Mouse (Mus musculus) neural tube, embryonic 15.5 days (tissue): ENCODE measurements around the gene C530008M17Rik. TPM values are rescaled to one million over a fixed set of nuclear protein-coding genes. Genes with fewer than 3 reads are reported as not detected.

Experiments
- ATAC-seq: fragments of 200-750 bp; cut with Nextera tagmentation; 2 replicates; pipeline ENCODE4 v1.8.0; 2017; ENCODE audit warnings: mild to moderate bottlenecking, moderate TSS enrichment, moderate library complexity; ENCODE audit not compliant: low FRiP score
- H3K27ac ChIP-seq: fragments of 300-500 bp; sonication (generic); replicated peaks from 2 replicates; pipeline ENCODE4 v1.5.1; 2015; ENCODE audit warnings: mild to moderate bottlenecking, inconsistent platforms
- H3K27me3 ChIP-seq: fragments of 300-500 bp; sonication (generic); replicated peaks from 2 replicates; pipeline ENCODE4 v1.6.1; 2015; ENCODE audit warnings: inconsistent platforms
- H3K36me3 ChIP-seq: fragments of 300-500 bp; sonication (generic); 2 replicates; pipeline ENCODE4 v1.6.1; 2015; ENCODE audit warnings: inconsistent platforms
- H3K4me1 ChIP-seq: fragments of 300-500 bp; sonication (generic); 2 replicates; pipeline ENCODE4 v1.6.1; 2015; ENCODE audit warnings: inconsistent platforms
- H3K4me2 ChIP-seq: fragments of 300-500 bp; sonication (generic); 2 replicates; pipeline ENCODE4 v1.6.1; 2015; ENCODE audit warnings: inconsistent platforms, mild to moderate bottlenecking, moderate library complexity
- H3K4me3 ChIP-seq: fragments of 300-500 bp; sonication (generic); replicated peaks from 2 replicates; pipeline ENCODE4 v1.5.1; 2015; ENCODE audit warnings: mild to moderate bottlenecking, inconsistent platforms
- H3K9ac ChIP-seq: fragments of 300-500 bp; sonication (generic); replicated peaks from 2 replicates; pipeline ENCODE4 v1.6.1; 2015; ENCODE audit warnings: mild to moderate bottlenecking, inconsistent platforms
- H3K9me3 ChIP-seq: fragments of 300-500 bp; sonication (generic); replicated peaks from 2 replicates; pipeline ENCODE4 v1.6.1; 2016; ENCODE audit warnings: inconsistent platforms
- WGBS: fragments of 180-500 bp; shearing (Covaris S2); methylation state at CpG from one replicate; pipeline ENCODE4 v1.1.7; 2015; ENCODE audit warnings: mixed read lengths; 5-methylcytosine and 5-hydroxymethylcytosine counted together
- polyA plus RNA-seq: library from polyadenylated mRNA; unstranded; fragments of >200 nt; fragmentation: Nextera tagmentation; extraction: Ambion mirVana; gene quantifications from 2 replicates; pipeline ENCODE4 v1.2.1, GENCODE M21; 2015

The C530008M17Rik gene
- polyA plus RNA-seq, 1 experiment from 2014 or later: 57.1 TPM

GRCm38 (mm10) chr5:76817678-76818077 lies 161.4 kb downstream of the C530008M17Rik start:
- H3K36me3 ChIP-seq: 0 out of 2 replicates have a peak, but pooled peaks cover 2% of the 10 kb centered on the region
- H3K4me1 ChIP-seq: peaks cover 32% of the 10 kb centered on the region
- no peaks in the 10 kb centered on the region for H3K27me3 ChIP-seq
- no peak overlapping the region for H3K27ac ChIP-seq
- H3K9me3 ChIP-seq: no peaks in the 10 kb centered on the region
- no peak overlapping the region for H3K9ac ChIP-seq
- H3K4me3 ChIP-seq: no peak overlapping the region
- no peak overlapping the region for H3K4me2 ChIP-seq
- 92% methylated on average over 15 of the region's 15 CpGs for WGBS
- no peak for ATAC-seq

- no peaks in the 10 kb centered on the region for H3K9me3 ChIP-seq
- H3K4me2 ChIP-seq: no peak overlapping the region
- H3K4me1 ChIP-seq: peaks cover 29% of the 10 kb centered on the region
- H3K27ac ChIP-seq: no peak overlapping the region
- H3K4me3 ChIP-seq: no peak overlapping the region
- no peak for ATAC-seq
- H3K9ac ChIP-seq: no peak overlapping the region
- H3K27me3 ChIP-seq: no peaks in the 10 kb centered on the region
- 89% methylated on average over 6 of the region's 6 CpGs for WGBS
- 0 out of 2 replicates have a peak, but pooled peaks cover 3% of the 10 kb centered on the region for H3K36me3 ChIP-seq
Measured at GRCm38 (mm10) chr5:76818807-76819206, 162.5 kb downstream of the C530008M17Rik start.

GRCm38 (mm10) chr5:76822097-76822496 lies 165.8 kb downstream of the C530008M17Rik start:
- H3K9ac ChIP-seq: no peak overlapping the region
- no peak overlapping the region for H3K4me3 ChIP-seq
- no peaks in the 10 kb centered on the region for H3K4me1 ChIP-seq
- H3K4me2 ChIP-seq: no peak overlapping the region
- no peaks in the 10 kb centered on the region for H3K27me3 ChIP-seq
- no peaks in the 10 kb centered on the region for H3K9me3 ChIP-seq
- ATAC-seq: no peak
- no peak overlapping the region for H3K27ac ChIP-seq
- 90% methylated on average over 15 of the region's 15 CpGs for WGBS
- 0 out of 2 replicates have a peak, but pooled peaks cover 3% of the 10 kb centered on the region for H3K36me3 ChIP-seq

GRCm38 (mm10) chr5:76828527-76829240 lies 172.4 kb downstream of the C530008M17Rik start:
- no peaks in the 10 kb centered on the region for H3K27me3 ChIP-seq
- H3K36me3 ChIP-seq: peaks cover 3% of the 10 kb centered on the region; the same call in 1 of the 2 replicates
- 44% methylated on average over 7 of the region's 7 CpGs for WGBS
- ATAC-seq: peak; percentile 77
- H3K27ac ChIP-seq: peak overlapping the region; percentile 74
- no peaks in the 10 kb centered on the region for H3K9me3 ChIP-seq
- peaks cover 22% of the 10 kb centered on the region for H3K4me1 ChIP-seq
- no peak overlapping the region for H3K4me3 ChIP-seq
- H3K9ac ChIP-seq: no peak overlapping the region
- no peak overlapping the region for H3K4me2 ChIP-seq

- peaks cover 17% of the 10 kb centered on the region for H3K4me1 ChIP-seq
- WGBS: 52% methylated on average over 17 of the region's 17 CpGs
- peaks cover 3% of the 10 kb centered on the region; the same call in 1 of the 2 replicates for H3K36me3 ChIP-seq
- H3K27ac ChIP-seq: no peak overlapping the region
- no peak for ATAC-seq
- H3K9ac ChIP-seq: no peak overlapping the region
- no peak overlapping the region for H3K4me3 ChIP-seq
- no peaks in the 10 kb centered on the region for H3K27me3 ChIP-seq
- no peak overlapping the region for H3K4me2 ChIP-seq
- H3K9me3 ChIP-seq: no peaks in the 10 kb centered on the region
Measured at GRCm38 (mm10) chr5:76832529-76833210, 176.4 kb downstream of the C530008M17Rik start.

GRCm38 (mm10) chr5:76837018-76837417 lies 180.7 kb downstream of the C530008M17Rik start:
- Histone ChIP-seq H3K9me3 (no peaks in the 10 kb centered on the region), H3K36me3 (no peaks in the 10 kb centered on the region), H3K4me1 (no peaks in the 10 kb centered on the region), H3K9ac (no peak overlapping the region), H3K27ac (peak overlapping the region; percentile 48; the same call in 1 of the 2 replicates), H3K4me3 (no peak overlapping the region), H3K4me2 (no peak overlapping the region), H3K27me3 (no peaks in the 10 kb centered on the region)
- WGBS: 62% methylated on average over 5 of the region's 5 CpGs
- peak; percentile 37; the same call in 1 of the 2 replicates for ATAC-seq

GRCm38 (mm10) chr5:76839786-76840185 lies 183.5 kb downstream of the C530008M17Rik start:
- Histone ChIP-seq H3K4me1 (peaks cover 13% of the 10 kb centered on the region), H3K4me2 (no peak overlapping the region), H3K4me3 (no peak overlapping the region), H3K9me3 (no peaks in the 10 kb centered on the region), H3K27me3 (no peaks in the 10 kb centered on the region), H3K27ac (no peak overlapping the region), H3K9ac (no peak overlapping the region), H3K36me3 (no peaks in the 10 kb centered on the region)
- ATAC-seq: no peak
- 83% methylated on average over 6 of the region's 6 CpGs for WGBS

- H3K27ac ChIP-seq: no peak overlapping the region
- no peak overlapping the region for H3K9ac ChIP-seq
- H3K4me1 ChIP-seq: peaks cover 20% of the 10 kb centered on the region
- H3K4me2 ChIP-seq: no peak overlapping the region
- ATAC-seq: no peak
- no peak overlapping the region for H3K4me3 ChIP-seq
- H3K9me3 ChIP-seq: no peaks in the 10 kb centered on the region
- no peaks in the 10 kb centered on the region for H3K36me3 ChIP-seq
- H3K27me3 ChIP-seq: no peaks in the 10 kb centered on the region
- 73% methylated on average over 2 of the region's 2 CpGs for WGBS
Measured at GRCm38 (mm10) chr5:76841859-76842258, 185.5 kb downstream of the C530008M17Rik start.

- Histone ChIP-seq H3K9me3 (no peaks in the 10 kb centered on the region), H3K4me1 (peaks cover 20% of the 10 kb centered on the region), H3K27ac (no peak overlapping the region), H3K4me2 (no peak overlapping the region), H3K27me3 (no peaks in the 10 kb centered on the region), H3K36me3 (no peaks in the 10 kb centered on the region), H3K9ac (no peak overlapping the region), H3K4me3 (no peak overlapping the region)
- no peak for ATAC-seq
- 17% methylated on average over 4 of the region's 4 CpGs for WGBS
Measured at GRCm38 (mm10) chr5:76843448-76843847, 187.1 kb downstream of the C530008M17Rik start.

- Histone ChIP-seq H3K27ac (peak overlapping the region; percentile 62; the same call in 1 of the 2 replicates), H3K36me3 (no peaks in the 10 kb centered on the region), H3K4me1 (peaks cover 20% of the 10 kb centered on the region), H3K4me2 (no peak overlapping the region), H3K4me3 (no peak overlapping the region), H3K9ac (no peak overlapping the region), H3K27me3 (no peaks in the 10 kb centered on the region), H3K9me3 (no peaks in the 10 kb centered on the region)
- WGBS: 85% methylated on average over 9 of the region's 9 CpGs
- ATAC-seq: no peak
Measured at GRCm38 (mm10) chr5:76843851-76844419, 187.6 kb downstream of the C530008M17Rik start.

GRCm38 (mm10) chr5:76844618-76845186 lies 188.4 kb downstream of the C530008M17Rik start:
- Histone ChIP-seq H3K4me2 (0 out of 2 replicates have a peak overlapping the region, but pooled peaks have one; percentile 5), H3K27me3 (no peaks in the 10 kb centered on the region), H3K36me3 (no peaks in the 10 kb centered on the region), H3K4me1 (peaks cover 20% of the 10 kb centered on the region), H3K9me3 (no peaks in the 10 kb centered on the region), H3K27ac (peak overlapping the region; percentile 62), H3K9ac (no peak overlapping the region), H3K4me3 (no peak overlapping the region)
- peak; percentile 43 for ATAC-seq
- 40% methylated on average over 14 of the region's 14 CpGs for WGBS
